Mouse (Mus musculus) right cerebral cortex, postnatal 10 days (tissue): ENCODE measurements around the gene Pdcl.

Source experiments
- DNase-seq, 2 experiments: peaks; one replicate each; pipeline ENCODE4 v3.0.0; 2021; ENCODE audit warnings: low spot score in 2 of 2

Gene Pdcl

GRCm38 (mm10) chr2:37358633-37359540 is at the start of gene Pdcl:
TSS of gene Pdcl (minus strand) at chr2:37359332.
- peak; percentile 94 to 96 for DNase-seq

- no peak for DNase-seq
Measured at GRCm38 (mm10) chr2:37395539-37395938, 36.4 kb upstream of the Pdcl start.

- no peak for DNase-seq
Measured at GRCm38 (mm10) chr2:37382921-37383320, 23.8 kb upstream of the Pdcl start.

GRCm38 (mm10) chr2:37380189-37380588 is 21.1 kb upstream of the Pdcl start:
- peak; percentile 63 to 66 for DNase-seq

- no peak for DNase-seq
Measured at GRCm38 (mm10) chr2:37376018-37376417, 16.9 kb upstream of the Pdcl start.

GRCm38 (mm10) chr2:37370651-37371050 is 11.5 kb upstream of the Pdcl start:
- no peak for DNase-seq

GRCm38 (mm10) chr2:37359908-37360307 is 776 bp upstream of the Pdcl start:
- no peak for DNase-seq

- no peak for DNase-seq
Measured at GRCm38 (mm10) chr2:37355571-37355970, 3.6 kb downstream of the Pdcl start.

- peak in 1 of 2 experiments; percentile 57 for DNase-seq
Measured at GRCm38 (mm10) chr2:37351671-37352070, 7.5 kb downstream of the Pdcl start.

GRCm38 (mm10) chr2:37338497-37339187 is 20.5 kb downstream of the Pdcl start:
- peak; percentile 61 to 77 for DNase-seq

- DNase-seq = no peak
Measured at GRCm38 (mm10) chr2:37333321-37333720, 25.8 kb downstream of the Pdcl start.

- DNase-seq = no peak
Measured at GRCm38 (mm10) chr2:37326215-37326614, 32.9 kb downstream of the Pdcl start, which contains the start of gene Olfr368. TSS of gene Olfr368 (plus strand) at chr2:37326515.
